Comparison of ENCODE assay signal across 15 mouse cellular contexts in genomic region chr15:97999546-97999945, GRCm38 (mm10). TPM values are rescaled to one million over a fixed set of nuclear protein-coding genes. Genes with fewer than 3 reads are reported as not detected.
DNase-seq lines count a peak whose midpoint lies in the region; ATAC-seq lines count a peak whose summit lies in the region.
"Had no signal": no experiment of that assay in that cellular context is flagged by ENCODE, and none has a peak within 500 bp of the region (broad histone marks: within the 10 kb centered on the region; RNA-seq: fewer than 3 reads in every experiment).

No protein-coding gene starts in this region.

- no peaks in the 10 kb centered on the region for H3K9me3 ChIP-seq in forebrain, embryonic 10.5 days
- H3K9me3 ChIP-seq in forebrain, embryonic 16.5 days (ENCODE audit: control insufficient read depth, low read length): no peaks in the 10 kb centered on the region
- 0 out of 2 replicates have a peak, but pooled peaks cover 8% of the 10 kb centered on the region for H3K9me3 ChIP-seq in megakaryocyte, embryonic 14.5 days
- H3K9me3 ChIP-seq in hindbrain, embryonic 14.5 days (ENCODE audit: control insufficient read depth, low read length): no peaks in the 10 kb centered on the region
- H3K9me3 ChIP-seq in neural tube, embryonic 11.5 days (ENCODE audit: control insufficient read depth, low read length): no peaks in the 10 kb centered on the region

- H3K4me3 ChIP-seq in forebrain, embryonic 10.5 days: peak overlapping the region; percentile 71; the same call in 1 of the 2 replicates
- no peak overlapping the region for H3K4me3 ChIP-seq in forebrain, embryonic 16.5 days (replicated peaks; ENCODE audit: low read length)
- H3K4me3 ChIP-seq in megakaryocyte, embryonic 14.5 days (replicated peaks): peak overlapping the region; percentile 18
- H3K4me3 ChIP-seq in hindbrain, embryonic 14.5 days (replicated peaks; ENCODE audit: low read length): no peak overlapping the region
- no peak overlapping the region for H3K4me3 ChIP-seq in neural tube, embryonic 11.5 days (ENCODE audit: low read depth, low read length)

- peak overlapping the region; percentile 78 for H3K27ac ChIP-seq in forebrain, embryonic 10.5 days
- no peak overlapping the region for H3K27ac ChIP-seq in forebrain, embryonic 16.5 days (ENCODE audit: low read length)
- H3K27ac ChIP-seq in hindbrain, embryonic 14.5 days: no peak overlapping the region
- peak overlapping the region; percentile 42; the same call in 1 of the 2 replicates for H3K27ac ChIP-seq in neural tube, embryonic 11.5 days (ENCODE audit: low read depth, low read length)
- H3K27ac ChIP-seq: macrophage had no signal

- intact Hi-C loops in left cerebral cortex, postnatal 4 days (cut with DNase I): no loop called here

- peaks cover 62% of the 10 kb centered on the region for H3K4me1 ChIP-seq in forebrain, embryonic 10.5 days
- peaks cover 65% of the 10 kb centered on the region for H3K4me1 ChIP-seq in forebrain, embryonic 16.5 days (replicated peaks; ENCODE audit: control insufficient read depth, insufficient read depth, low read length)
- peaks cover 58% of the 10 kb centered on the region for H3K4me1 ChIP-seq in megakaryocyte, embryonic 14.5 days
- peaks cover 56% of the 10 kb centered on the region for H3K4me1 ChIP-seq in hindbrain, embryonic 14.5 days (replicated peaks; ENCODE audit: control insufficient read depth, insufficient read depth, low read length)
- H3K4me1 ChIP-seq in neural tube, embryonic 11.5 days (ENCODE audit: control insufficient read depth, insufficient read depth, low read length): peaks cover 26% of the 10 kb centered on the region

- WGBS in forebrain, embryonic 10.5 days: 26% methylated on average over 13 of the region's 13 CpGs
- 53% methylated on average over 13 of the region's 13 CpGs for WGBS in forebrain, embryonic 16.5 days
- WGBS in hindbrain, embryonic 14.5 days: 21% methylated on average over 13 of the region's 13 CpGs
- 27% methylated on average over 13 of the region's 13 CpGs for WGBS in neural tube, embryonic 11.5 days

- no peak for DNase-seq in forebrain, embryonic 10.5 days (ENCODE audit: extremely low spot score, low spot score)
- no peak for DNase-seq in hindbrain, embryonic 14.5 days (ENCODE audit: low spot score)
- no peak for DNase-seq in neural tube, embryonic 11.5 days (ENCODE audit: low spot score)
- DNase-seq in left cerebral cortex, postnatal 4 days: no peak
- no peak for DNase-seq in frontal cortex, postnatal 10 days (ENCODE audit: low spot score in 2 of 2)
- DNase-seq: cerebellum, adult 11-12 months; heart, adult 11 months; heart, postnatal 4 days; kidney, adult 2 months; right cerebral cortex, postnatal 14 days had no signal

- ATAC-seq in forebrain, embryonic 16.5 days: no peak
- no peak for ATAC-seq in megakaryocyte, adult 5-6 weeks (ENCODE audit: poor library complexity, severe bottlenecking)
- no peak for ATAC-seq in hindbrain, embryonic 14.5 days (ENCODE audit: low FRiP score)
- ATAC-seq in neural tube, embryonic 11.5 days (ENCODE audit: insufficient read depth, low FRiP score, low TSS enrichment): no peak

- no peak overlapping the region for H3K4me2 ChIP-seq in forebrain, embryonic 16.5 days (ENCODE audit: low read length)
- 0 out of 2 replicates have a peak overlapping the region, but pooled peaks have one; percentile 71 for H3K4me2 ChIP-seq in hindbrain, embryonic 14.5 days (replicated peaks)
- H3K4me2 ChIP-seq in neural tube, embryonic 11.5 days (ENCODE audit: low read depth): peak overlapping the region; percentile 4; the same call in 1 of the 2 replicates

- H3K9ac ChIP-seq in forebrain, embryonic 16.5 days (replicated peaks; ENCODE audit: low read depth, low read length): no peak overlapping the region
- no peak overlapping the region for H3K9ac ChIP-seq in hindbrain, embryonic 14.5 days
- H3K9ac ChIP-seq in neural tube, embryonic 11.5 days (ENCODE audit: low read length): peak overlapping the region; percentile 18; the same call in 1 of the 2 replicates

- H3K27me3 ChIP-seq in forebrain, embryonic 10.5 days (ENCODE audit: poor library complexity, severe bottlenecking): peaks cover 54% of the 10 kb centered on the region
- peaks cover 8% of the 10 kb centered on the region for H3K27me3 ChIP-seq in forebrain, embryonic 16.5 days (replicated peaks; ENCODE audit: control insufficient read depth, insufficient read depth, low read length)
- peaks cover 99% of the 10 kb centered on the region for H3K27me3 ChIP-seq in megakaryocyte, embryonic 14.5 days (replicated peaks)
- peaks cover 29% of the 10 kb centered on the region for H3K27me3 ChIP-seq in hindbrain, embryonic 14.5 days (ENCODE audit: control insufficient read depth, insufficient read depth, low read length)
- no peaks in the 10 kb centered on the region for H3K27me3 ChIP-seq in neural tube, embryonic 11.5 days (ENCODE audit: control insufficient read depth, insufficient read depth, low read length)

- peaks cover 60% of the 10 kb centered on the region for H3K36me3 ChIP-seq in forebrain, embryonic 10.5 days (replicated peaks)
- no peaks in the 10 kb centered on the region for H3K36me3 ChIP-seq in forebrain, embryonic 16.5 days (ENCODE audit: control insufficient read depth, insufficient read depth)
- H3K36me3 ChIP-seq in megakaryocyte, embryonic 14.5 days (replicated peaks; ENCODE audit: low read length): no peaks in the 10 kb centered on the region
- H3K36me3 ChIP-seq in hindbrain, embryonic 14.5 days (replicated peaks; ENCODE audit: control insufficient read depth, insufficient read depth): no peaks in the 10 kb centered on the region
- H3K36me3 ChIP-seq in neural tube, embryonic 11.5 days (ENCODE audit: control insufficient read depth, insufficient read depth, low read length): peaks cover 8% of the 10 kb centered on the region

RNA-seq across cellular contexts. Expression of gene Col2a1, which starts 4.9 kb away (rescaled TPM):
- polyA plus RNA-seq in forebrain, embryonic 10.5 days (2016; fragmentation: Nextera tagmentation; extraction: Ambion mirVana): 183 and 190 TPM in 2 replicates
- 16.6 and 35.1 TPM in 2 replicates for polyA plus RNA-seq in forebrain, embryonic 16.5 days (2015; fragmentation: Nextera tagmentation; extraction: Ambion mirVana)
- 0.27 TPM in 1 of 2 replicates, not detected in the other for polyA plus RNA-seq in megakaryocyte, embryonic 14.5 days (2012; ENCODE audit: insufficient read depth, low replicate concordance)
- not detected in 2 replicates for total RNA-seq in megakaryocyte, adult 5-6 weeks (2015)
- not detected in 2 replicates for total RNA-seq in megakaryocyte, adult 5-6 weeks (2017)
- polyA plus RNA-seq in hindbrain, embryonic 14.5 days (2014; fragmentation: Nextera tagmentation; extraction: Ambion mirVana): 24.0 and 30.8 TPM in 2 replicates
- polyA plus RNA-seq in neural tube, embryonic 11.5 days (2014; fragmentation: Nextera tagmentation; extraction: Ambion mirVana): 208 and 219 TPM in 2 replicates
- 1 to 10 TPM; 2.5 to 5.4 TPM for total RNA-seq in left cerebral cortex, postnatal 4 days (2021)
- total RNA-seq: neutrophil, adult 5-6 weeks had no signal
- polyA plus RNA-seq: kidney, adult 2 months; macrophage had no signal

RNA-seq across cellular contexts. Expression of gene Tmem106c, which starts 35.5 kb away (rescaled TPM):
- 39.2 and 43.2 TPM in 2 replicates for polyA plus RNA-seq in forebrain, embryonic 10.5 days (2016; fragmentation: Nextera tagmentation; extraction: Ambion mirVana)
- polyA plus RNA-seq in forebrain, embryonic 16.5 days (2015; fragmentation: Nextera tagmentation; extraction: Ambion mirVana): 64.8 and 66.9 TPM in 2 replicates
- 6.8 and 24.2 TPM in 2 replicates for polyA plus RNA-seq in megakaryocyte, embryonic 14.5 days (2012; ENCODE audit: insufficient read depth, low replicate concordance)
- 12.4 and 18.5 TPM in 2 replicates for total RNA-seq in megakaryocyte, adult 5-6 weeks (2015)
- total RNA-seq in megakaryocyte, adult 5-6 weeks (2017): 13.5 and 14.1 TPM in 2 replicates
- polyA plus RNA-seq in hindbrain, embryonic 14.5 days (2014; fragmentation: Nextera tagmentation; extraction: Ambion mirVana): 54.9 and 58.0 TPM in 2 replicates
- 50.2 and 55.9 TPM in 2 replicates for polyA plus RNA-seq in neural tube, embryonic 11.5 days (2014; fragmentation: Nextera tagmentation; extraction: Ambion mirVana)
- total RNA-seq in left cerebral cortex, postnatal 4 days (2021): 10 to 100 TPM; 18.0 to 20.1 TPM

Comparison
In these comparisons a context has a peak if more than half of its experiments do, and no peak if none do; other contexts are left out.
1. H3K27ac ChIP-seq: peak in forebrain, embryonic 10.5 days (single experiment) and neural tube, embryonic 11.5 days (single experiment); none in forebrain, embryonic 16.5 days (single experiment) and hindbrain, embryonic 14.5 days (single experiment).
2. H3K4me3 ChIP-seq: peak in forebrain, embryonic 10.5 days (single experiment) and megakaryocyte, embryonic 14.5 days (single experiment); none in forebrain, embryonic 16.5 days (single experiment), hindbrain, embryonic 14.5 days (single experiment) and neural tube, embryonic 11.5 days (single experiment).
3. RNA of gene Col2a1, which starts 4.9 kb away (polyA plus RNA-seq): 208 to 219 TPM in neural tube, embryonic 11.5 days, 183 to 190 TPM in forebrain, embryonic 10.5 days, 24.0 to 30.8 TPM in hindbrain, embryonic 14.5 days and 16.6 to 35.1 TPM in forebrain, embryonic 16.5 days; 0.27 TPM in megakaryocyte, embryonic 14.5 days; every median in the first group is over 10 times any median in the second.